Mouse (Mus musculus): ENCODE measurements around the gene Mgat5.

Gene Mgat5

GRCm38 (mm10) chr1:127308207-127308725, 103.5 kb downstream of the Mgat5 start:
- no peak for DNase-seq

GRCm38 (mm10) chr1:127308989-127309701, 104.3 kb downstream of the Mgat5 start:
- DNase-seq: no peak

GRCm38 (mm10) chr1:127310011-127310410, 105.2 kb downstream of the Mgat5 start:
- DNase-seq: no peak

- no peak for DNase-seq
These were observed 105.9 kb downstream of the Mgat5 start for GRCm38 (mm10) chr1:127310703-127311102.

- DNase-seq: no peak
These were observed 109.0 kb downstream of the Mgat5 start for GRCm38 (mm10) chr1:127313652-127314350.

GRCm38 (mm10) chr1:127315763-127316627, 111.2 kb downstream of the Mgat5 start:
- DNase-seq: no peak

- no peak for DNase-seq
These were observed 111.8 kb downstream of the Mgat5 start for GRCm38 (mm10) chr1:127316651-127317050.

- no peak for DNase-seq
These were observed 112.7 kb downstream of the Mgat5 start for GRCm38 (mm10) chr1:127317541-127317940.

GRCm38 (mm10) chr1:127318486-127318885, 113.7 kb downstream of the Mgat5 start:
- DNase-seq: no peak

GRCm38 (mm10) chr1:127319768-127320167, 115.0 kb downstream of the Mgat5 start:
- DNase-seq: no peak

GRCm38 (mm10) chr1:127320956-127321355, 116.1 kb downstream of the Mgat5 start:
- DNase-seq: no peak

- no peak for DNase-seq
These were observed 116.8 kb downstream of the Mgat5 start for GRCm38 (mm10) chr1:127321638-127322037.

- no peak for DNase-seq
These were observed 117.5 kb downstream of the Mgat5 start for GRCm38 (mm10) chr1:127322169-127322805.

- DNase-seq: no peak
These were observed 120.9 kb downstream of the Mgat5 start for GRCm38 (mm10) chr1:127325601-127326198.

GRCm38 (mm10) chr1:127327773-127328172, 123.0 kb downstream of the Mgat5 start:
- no peak for DNase-seq

GRCm38 (mm10) chr1:127328354-127328875, 123.6 kb downstream of the Mgat5 start:
- no peak for DNase-seq

- DNase-seq: peak; percentile 37
These were observed 125.0 kb downstream of the Mgat5 start for GRCm38 (mm10) chr1:127329810-127330209.

- no peak for DNase-seq
These were observed 132.9 kb downstream of the Mgat5 start for GRCm38 (mm10) chr1:127337740-127338139.

- peak; percentile 61 for DNase-seq
These were observed 134.1 kb downstream of the Mgat5 start for GRCm38 (mm10) chr1:127338833-127339487.

- no peak for DNase-seq
These were observed 135.5 kb downstream of the Mgat5 start for GRCm38 (mm10) chr1:127340296-127340695.

GRCm38 (mm10) chr1:127344913-127345312, 140.1 kb downstream of the Mgat5 start:
- no peak for DNase-seq

Data from kidney, postnatal 14 days (tissue).